Mouse (Mus musculus): ENCODE measurements around the gene Nuf2.

DNA sequence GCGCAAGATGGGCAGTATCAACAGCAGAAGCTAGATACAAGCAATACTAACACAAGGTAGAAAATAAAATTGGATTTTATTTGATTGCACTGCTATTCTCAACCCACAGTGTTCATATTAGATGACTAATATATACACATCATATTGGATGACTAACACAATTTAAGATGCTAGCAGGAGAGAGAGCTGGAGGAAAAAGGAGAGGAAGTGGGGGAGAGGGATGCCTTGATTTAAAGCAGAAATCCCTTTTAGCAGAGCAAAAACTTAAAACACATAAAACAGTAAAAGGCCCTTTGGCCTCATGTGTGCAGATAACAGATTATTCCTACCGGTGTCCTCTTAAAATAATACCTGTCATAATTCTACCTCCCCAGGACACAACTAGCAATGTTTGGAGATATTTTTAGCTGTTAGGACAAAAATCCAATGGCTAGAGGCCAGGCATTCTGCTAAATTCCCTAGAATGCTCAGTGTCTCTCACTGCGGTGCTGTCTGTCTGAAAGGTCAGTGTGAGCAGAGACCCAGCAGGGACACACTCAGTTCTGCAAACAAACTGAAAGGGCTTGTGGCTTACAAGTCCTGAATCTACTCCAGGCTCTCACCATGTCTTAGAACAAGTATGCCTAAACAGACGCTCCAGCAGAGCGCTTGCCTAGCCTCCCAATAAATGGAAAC, 5.1 kb downstream of the Nuf2 start:
- TF ChIP-seq HCFC1 (IDR thresholded peaks at IDR 0.05; ENCODE audit: borderline replicate concordance, insufficient read depth, low read length): no peak
- no peak for TF ChIP-seq ZC3H11A (IDR thresholded peaks at IDR 0.05; ENCODE audit: borderline replicate concordance, low read depth, low read length)
- TF ChIP-seq MAFK (IDR thresholded peaks at IDR 0.05; ENCODE audit: insufficient read depth, low read depth, low read length): no peak

All from ES-E14 (cell line).